Mouse (Mus musculus) ES-Bruce4 (cell line): Measurements from ENCODE around the gene Rhbdd2.

ENCODE experiments used
- EP300 ChIP-seq: IDR thresholded peaks from 2 replicates; pipeline ENCODE4 v1.6.1; 2011; ENCODE audit warnings: low read depth, low read length; ENCODE audit not compliant: insufficient read depth
- POLR2A ChIP-seq: IDR thresholded peaks from one replicate; pipeline ENCODE4 v1.8.1; 2011; ENCODE audit warnings: low read length; ENCODE audit not compliant: insufficient read depth

GRCm38 (mm10) chr5:135642686-135643551 is 10.5 kb downstream of the Rhbdd2 start:
- TF ChIP-seq EP300 (peak; percentile 84), POLR2A (no peak)
